Mouse (Mus musculus): Measurements from ENCODE around the gene Ss18l2. TPM values are rescaled to one million over a fixed set of nuclear protein-coding genes. Genes with fewer than 3 reads are reported as not detected.

Ss18l2 gene
- polyA plus RNA-seq, 1 experiment from 2014 or later, result 107 TPM

DNA sequence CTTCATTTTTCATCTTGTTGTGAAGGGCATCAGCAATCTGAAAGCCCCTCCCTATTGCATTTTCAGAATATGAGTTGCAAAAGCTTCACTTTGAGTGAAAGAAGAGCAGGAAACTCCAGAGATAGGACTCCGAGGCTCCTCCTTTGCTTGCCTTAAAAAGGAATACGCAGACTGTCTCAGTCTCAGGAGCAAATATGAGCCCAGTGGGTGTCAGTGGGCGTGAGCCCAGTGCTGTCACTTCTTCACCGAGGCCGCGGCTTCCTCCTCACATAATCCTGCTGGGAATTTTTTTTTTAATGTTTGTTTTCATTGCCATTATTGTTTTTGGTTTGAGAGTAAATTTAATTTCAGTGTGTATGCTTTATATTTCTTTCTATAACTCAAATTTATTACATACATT, 30.4 kb downstream of the Ss18l2 start:
- ATAC-seq (ENCODE audit: low FRiP score, low read depth), result no peak
- Histone ChIP-seq H3K4me1 (no peaks in the 10 kb centered on the region), H3K4me2 (replicated peaks) (no peak overlapping the region), H3K9ac (replicated peaks) (no peak overlapping the region), H3K4me3 (no peak overlapping the region), H3K36me3 (peaks cover 46% of the 10 kb centered on the region), H3K27me3 (no peaks in the 10 kb centered on the region), H3K27ac (replicated peaks) (no peak overlapping the region), H3K9me3 (no peaks in the 10 kb centered on the region)
- 88% methylated on average over 6 of the region's 6 CpGs for WGBS

DNA sequence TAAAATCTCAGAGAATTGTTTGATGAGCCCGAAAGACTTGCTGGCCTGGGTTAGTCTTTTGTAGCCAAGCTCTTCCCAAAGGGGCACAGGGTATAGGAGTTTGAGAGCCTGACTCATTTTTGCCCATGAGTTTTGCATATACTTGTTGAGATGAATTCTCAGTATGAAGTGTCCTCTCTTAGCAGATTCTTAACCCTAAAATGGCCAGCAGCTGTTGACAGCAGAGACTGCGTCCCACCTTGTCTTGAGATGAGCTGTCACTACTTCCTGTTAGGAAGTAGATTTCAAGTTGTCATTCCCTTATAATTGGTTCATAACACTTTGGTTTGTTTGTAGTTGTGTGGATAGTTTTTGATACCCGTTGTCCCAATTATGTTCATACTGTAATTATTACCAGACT, 31.0 kb downstream of the Ss18l2 start:
- no peak overlapping the region for H3K9ac ChIP-seq (replicated peaks)
- H3K27me3 ChIP-seq, result no peaks in the 10 kb centered on the region
- ATAC-seq (ENCODE audit: low FRiP score, low read depth), result no peak
- H3K4me3 ChIP-seq, result no peak overlapping the region
- peaks cover 51% of the 10 kb centered on the region for H3K36me3 ChIP-seq
- H3K4me2 ChIP-seq (replicated peaks), result no peak overlapping the region
- H3K9me3 ChIP-seq, result no peaks in the 10 kb centered on the region
- no peak overlapping the region for H3K27ac ChIP-seq (replicated peaks)
- 96% methylated on average over 3 of the region's 3 CpGs for WGBS
- no peaks in the 10 kb centered on the region for H3K4me1 ChIP-seq

DNA sequence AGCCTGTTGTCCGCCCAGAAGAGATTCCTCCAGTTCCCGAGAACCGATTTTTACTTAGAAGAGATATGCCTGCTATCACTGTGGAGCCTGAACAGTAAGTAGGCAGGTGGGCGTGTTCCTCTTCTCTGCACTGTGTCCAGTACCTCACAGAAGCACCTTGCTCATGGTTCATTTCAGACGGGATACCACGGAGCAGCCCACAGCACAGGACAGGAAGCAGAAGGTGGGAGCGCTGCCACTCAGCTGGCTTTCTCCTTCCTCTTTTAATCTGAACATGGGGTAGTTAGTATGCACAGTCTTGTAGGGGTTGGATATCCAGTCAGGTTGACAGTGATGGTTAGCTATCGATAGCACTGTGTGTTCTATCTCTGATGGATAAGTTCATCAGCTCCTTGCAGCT, 33.9 kb downstream of the Ss18l2 start:
- H3K27ac ChIP-seq (replicated peaks), result no peak overlapping the region
- H3K27me3 ChIP-seq, result no peaks in the 10 kb centered on the region
- H3K4me1 ChIP-seq, result no peaks in the 10 kb centered on the region
- H3K9ac ChIP-seq (replicated peaks), result no peak overlapping the region
- no peaks in the 10 kb centered on the region for H3K9me3 ChIP-seq
- ATAC-seq (ENCODE audit: low FRiP score, low read depth), result no peak
- WGBS, result 94% methylated on average over 8 of the region's 8 CpGs
- no peak overlapping the region for H3K4me3 ChIP-seq
- H3K36me3 ChIP-seq, result peaks cover 80% of the 10 kb centered on the region
- H3K4me2 ChIP-seq (replicated peaks), result no peak overlapping the region

DNA sequence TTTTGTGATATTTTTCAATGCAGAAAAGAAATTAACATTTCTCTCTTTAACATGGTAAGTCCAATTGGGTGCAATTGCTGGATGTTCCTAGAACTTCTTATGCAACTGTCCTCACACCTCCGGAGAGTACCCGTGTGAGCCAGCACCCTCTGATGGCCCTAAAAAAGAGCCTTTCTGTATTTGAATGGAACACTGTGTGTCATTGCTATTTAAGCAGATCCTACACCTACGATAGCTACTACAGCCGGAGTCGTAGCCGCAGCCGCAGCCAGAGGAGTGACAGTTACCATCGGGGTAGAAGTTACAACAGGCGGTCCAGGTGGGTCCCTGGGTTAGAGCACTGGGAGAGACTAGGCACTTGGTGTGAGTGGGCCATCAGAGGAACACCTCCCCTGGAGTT, 42.6 kb downstream of the Ss18l2 start:
- peaks cover 86% of the 10 kb centered on the region for H3K36me3 ChIP-seq
- 94% methylated on average over 9 of the region's 9 CpGs for WGBS

DNA sequence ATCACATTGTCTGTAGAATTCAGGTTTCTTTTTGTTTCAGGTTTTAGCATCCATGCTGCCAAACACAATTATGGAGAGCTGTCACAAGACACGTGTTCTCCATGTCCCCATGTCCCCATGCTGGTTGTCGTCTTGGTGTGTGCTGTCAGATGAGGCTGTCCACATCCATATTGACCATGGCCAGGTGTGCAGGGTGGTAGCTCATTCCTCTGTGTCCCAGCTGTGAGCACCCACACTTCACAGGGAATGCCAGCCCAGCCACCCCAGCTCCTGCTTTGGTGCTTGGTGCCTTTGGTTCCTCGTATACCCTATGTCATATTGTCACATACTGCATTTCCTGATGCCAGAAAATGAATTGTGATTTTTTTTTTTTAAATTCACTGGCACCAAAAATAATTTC, 44.5 kb downstream of the Ss18l2 start:
- no peaks in the 10 kb centered on the region for H3K9me3 ChIP-seq
- H3K36me3 ChIP-seq, result peaks cover 68% of the 10 kb centered on the region
- H3K4me1 ChIP-seq, result peaks cover 12% of the 10 kb centered on the region
- H3K27ac ChIP-seq (replicated peaks), result no peak overlapping the region
- H3K4me3 ChIP-seq, result no peak overlapping the region
- no peak overlapping the region for H3K9ac ChIP-seq (replicated peaks)
- no peak overlapping the region for H3K4me2 ChIP-seq (replicated peaks)
- ATAC-seq (ENCODE audit: low FRiP score, low read depth), result no peak
- 92% methylated on average over 3 of the region's 3 CpGs for WGBS
- no peaks in the 10 kb centered on the region for H3K27me3 ChIP-seq

More for the DNA sequence above, 42.6 kb downstream of the Ss18l2 start:
- H3K27me3 ChIP-seq, result no peaks in the 10 kb centered on the region
- no peak overlapping the region for H3K27ac ChIP-seq (replicated peaks)
- peaks cover under 1% of the 10 kb centered on the region; the same call in 1 of the 2 replicates for H3K4me1 ChIP-seq
- no peak overlapping the region for H3K4me2 ChIP-seq (replicated peaks)
- no peak overlapping the region for H3K9ac ChIP-seq (replicated peaks)
- no peaks in the 10 kb centered on the region for H3K9me3 ChIP-seq
- H3K4me3 ChIP-seq, result no peak overlapping the region
- no peak for ATAC-seq (ENCODE audit: low FRiP score, low read depth)

DNA sequence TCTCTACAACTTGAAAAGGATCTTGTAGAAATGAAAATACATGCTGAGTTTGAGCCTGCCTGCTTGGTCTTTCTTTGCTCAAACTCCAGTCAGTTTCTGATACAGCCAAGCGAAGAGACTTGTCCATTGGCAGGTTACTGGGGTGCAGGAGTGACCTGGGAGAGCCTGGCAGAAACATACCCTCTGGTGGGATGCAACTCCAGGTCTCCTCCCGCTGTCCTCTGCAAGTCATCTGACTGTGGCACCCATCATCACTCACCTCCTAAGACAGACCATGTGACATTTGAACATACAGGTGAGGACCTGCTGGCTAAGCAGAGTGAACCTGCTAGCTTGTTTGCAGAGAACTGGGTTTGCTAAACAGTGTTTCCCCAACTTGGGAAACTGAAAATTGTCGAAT, 46.7 kb downstream of the Ss18l2 start:
- Histone ChIP-seq H3K27ac (replicated peaks) (no peak overlapping the region), H3K9me3 (no peaks in the 10 kb centered on the region), H3K4me3 (no peak overlapping the region), H3K4me2 (replicated peaks) (no peak overlapping the region), H3K27me3 (no peaks in the 10 kb centered on the region), H3K36me3 (peaks cover 46% of the 10 kb centered on the region), H3K4me1 (peaks cover 28% of the 10 kb centered on the region), H3K9ac (replicated peaks) (no peak overlapping the region)
- no peak for ATAC-seq (ENCODE audit: low FRiP score, low read depth)
- 87% methylated on average over 3 of the region's 3 CpGs for whole genome bisulfite sequencing

DNA sequence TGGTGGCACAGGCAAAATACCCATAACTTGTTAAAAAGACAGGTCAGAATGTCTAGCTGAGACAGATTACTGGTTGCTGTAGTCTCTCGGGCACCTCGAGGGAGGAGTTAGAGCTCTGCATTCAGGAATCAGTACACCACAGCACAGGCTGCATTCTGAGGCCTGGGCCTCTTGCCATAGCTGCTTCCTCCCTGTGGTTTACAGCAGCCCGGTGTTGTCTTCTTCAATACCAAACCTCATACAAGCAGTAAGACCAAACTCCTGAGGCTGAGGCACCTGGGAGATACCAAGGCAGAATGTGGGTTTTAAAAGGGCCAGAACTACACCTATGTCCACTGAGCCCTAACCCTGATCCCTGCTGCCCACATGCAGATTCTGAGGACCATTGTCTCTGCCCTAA, 47.3 kb downstream of the Ss18l2 start:
- H3K4me3 ChIP-seq, result no peak overlapping the region
- H3K9ac ChIP-seq (replicated peaks), result no peak overlapping the region
- H3K27ac ChIP-seq (replicated peaks), result no peak overlapping the region
- H3K36me3 ChIP-seq, result peaks cover 42% of the 10 kb centered on the region
- H3K9me3 ChIP-seq, result no peaks in the 10 kb centered on the region
- no peak overlapping the region; the same call in 1 of the 2 replicates for H3K4me2 ChIP-seq (replicated peaks)
- ATAC-seq (ENCODE audit: low FRiP score, low read depth), result no peak
- peaks cover 32% of the 10 kb centered on the region for H3K4me1 ChIP-seq
- H3K27me3 ChIP-seq, result no peaks in the 10 kb centered on the region
- WGBS, result 72% methylated on average over 3 of the region's 3 CpGs

DNA sequence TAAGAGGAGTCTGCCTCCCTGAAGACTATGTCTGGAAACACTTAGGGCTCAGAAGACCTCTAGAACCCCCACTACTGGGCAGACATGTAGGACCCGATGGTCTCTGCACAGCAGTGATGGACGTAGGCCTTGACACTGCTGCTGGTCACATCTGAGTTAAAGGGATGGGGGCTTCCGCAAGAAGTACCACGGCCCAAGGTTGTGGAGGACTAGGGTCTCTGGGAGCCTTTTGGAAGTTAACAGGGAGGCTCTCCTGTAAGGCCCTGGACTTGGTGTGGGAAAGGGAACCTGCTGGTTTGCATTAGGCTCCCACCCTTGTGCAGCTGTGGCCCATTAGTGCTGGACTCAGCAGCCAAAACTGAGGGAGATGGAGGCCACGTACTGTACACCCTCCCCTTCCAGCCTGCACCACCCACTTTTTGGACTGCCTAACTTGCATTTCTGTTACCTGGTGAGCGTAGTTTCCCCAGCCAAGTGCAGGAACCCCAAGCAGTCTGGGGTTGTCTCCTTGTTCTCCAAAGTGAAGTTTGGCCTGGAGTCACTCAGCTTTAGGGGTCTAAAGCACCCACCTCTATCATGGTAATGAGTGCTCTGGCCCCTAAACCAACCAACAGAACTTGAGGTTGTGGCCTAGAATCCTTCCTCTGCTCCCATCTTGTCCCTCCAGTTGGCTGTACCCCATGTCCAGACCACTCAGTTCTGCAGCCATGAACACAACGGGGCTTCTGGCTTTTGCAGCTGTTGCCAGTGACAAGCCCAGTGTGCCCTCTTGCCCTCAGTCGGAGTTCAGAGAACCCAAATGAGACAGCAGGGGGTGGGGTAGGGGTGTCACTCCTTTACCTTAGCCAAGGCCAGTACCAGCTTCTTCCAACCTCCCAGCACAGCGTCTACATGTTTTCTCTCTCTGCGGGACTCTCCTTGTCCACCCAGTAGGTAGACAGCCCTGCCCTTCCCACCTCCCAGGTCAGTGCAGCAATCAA, 48.0 kb downstream of the Ss18l2 start:
- no peak overlapping the region for H3K27ac ChIP-seq (replicated peaks)
- 62% methylated on average over 10 of the region's 10 CpGs for WGBS

DNA sequence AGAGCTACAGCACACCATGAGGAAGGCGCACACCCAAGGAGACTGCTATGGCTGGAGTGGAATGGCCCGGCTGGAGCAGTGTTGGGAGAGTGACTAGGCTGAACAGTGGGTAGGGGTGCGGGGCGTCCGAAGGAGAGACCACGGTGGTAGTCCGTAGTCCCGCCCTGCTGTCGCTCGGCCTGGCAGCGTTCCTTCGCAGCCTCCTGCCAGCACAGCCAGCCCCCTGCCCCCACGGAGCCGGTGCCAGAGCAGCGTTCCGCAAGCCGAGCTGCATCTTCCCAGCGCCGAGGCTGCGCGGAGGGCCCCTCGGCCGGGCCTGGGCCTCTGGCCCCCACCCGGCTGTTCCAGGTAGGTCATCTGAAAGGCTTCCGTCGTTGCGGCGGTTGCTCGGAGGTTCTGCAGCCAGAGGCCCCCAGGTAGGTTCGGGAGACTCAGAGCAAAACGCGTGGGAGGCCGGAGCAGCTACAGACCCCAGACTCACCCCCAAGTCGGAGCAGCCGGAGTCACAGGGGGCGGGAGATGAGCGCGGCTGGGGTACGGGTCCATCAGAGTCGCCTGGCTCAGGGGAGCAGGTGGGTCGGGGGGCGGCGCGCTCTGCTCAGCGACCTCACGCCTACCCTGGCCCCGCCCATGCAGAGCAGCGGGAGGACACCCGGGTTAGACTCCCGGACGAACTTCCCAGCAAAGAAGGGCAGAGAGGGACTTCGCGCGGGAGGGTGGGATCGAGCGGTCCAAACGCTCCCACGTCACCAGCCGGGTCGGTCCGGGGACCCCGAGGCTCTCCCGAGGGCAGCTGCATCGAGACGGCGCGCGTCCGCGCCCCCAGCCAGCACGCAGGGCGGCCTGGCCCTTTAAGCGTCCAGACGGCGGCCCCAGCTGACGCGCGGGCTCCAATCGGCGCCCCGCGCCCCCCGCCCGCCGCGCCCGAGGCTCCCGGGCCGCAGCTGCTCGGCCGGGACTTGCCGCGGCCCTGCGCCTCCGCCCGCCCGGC, 49.3 kb downstream of the Ss18l2 start, which contains the start of gene Zfp651:
Gene Zfp651 (plus strand): TSS at position 240 of the 991 bp plus-strand sequence.
- Histone ChIP-seq H3K4me2 (replicated peaks) (peak within 1 kb of the TSS; percentile 90), H3K27me3 (no peaks in the 10 kb centered on the region), H3K9me3 (no peaks in the 10 kb centered on the region), H3K4me1 (peaks cover 32% of the 10 kb centered on the region), H3K36me3 (peaks cover 46% of the 10 kb centered on the region), H3K4me3 (peak within 1 kb of the TSS; percentile 85), H3K9ac (replicated peaks) (peak within 1 kb of the TSS; percentile 84), H3K27ac (replicated peaks) (peak within 1 kb of the TSS; percentile 90)
- ATAC-seq (ENCODE audit: low FRiP score, low read depth), result peak; percentile 84
- under 1% methylated on average over 89 of the region's 97 CpGs for WGBS

More for the DNA sequence above, 48.0 kb downstream of the Ss18l2 start:
- H3K27me3 ChIP-seq, result no peaks in the 10 kb centered on the region
- peak overlapping the region; percentile 90 for H3K4me2 ChIP-seq (replicated peaks)
- peak overlapping the region; percentile 84; the same call in 1 of the 2 replicates for H3K9ac ChIP-seq (replicated peaks)
- H3K4me1 ChIP-seq, result peaks cover 32% of the 10 kb centered on the region
- H3K9me3 ChIP-seq, result no peaks in the 10 kb centered on the region
- H3K4me3 ChIP-seq, result peak overlapping the region; percentile 85
- ATAC-seq (ENCODE audit: low FRiP score, low read depth), result no peak
- peaks cover 44% of the 10 kb centered on the region for H3K36me3 ChIP-seq

DNA sequence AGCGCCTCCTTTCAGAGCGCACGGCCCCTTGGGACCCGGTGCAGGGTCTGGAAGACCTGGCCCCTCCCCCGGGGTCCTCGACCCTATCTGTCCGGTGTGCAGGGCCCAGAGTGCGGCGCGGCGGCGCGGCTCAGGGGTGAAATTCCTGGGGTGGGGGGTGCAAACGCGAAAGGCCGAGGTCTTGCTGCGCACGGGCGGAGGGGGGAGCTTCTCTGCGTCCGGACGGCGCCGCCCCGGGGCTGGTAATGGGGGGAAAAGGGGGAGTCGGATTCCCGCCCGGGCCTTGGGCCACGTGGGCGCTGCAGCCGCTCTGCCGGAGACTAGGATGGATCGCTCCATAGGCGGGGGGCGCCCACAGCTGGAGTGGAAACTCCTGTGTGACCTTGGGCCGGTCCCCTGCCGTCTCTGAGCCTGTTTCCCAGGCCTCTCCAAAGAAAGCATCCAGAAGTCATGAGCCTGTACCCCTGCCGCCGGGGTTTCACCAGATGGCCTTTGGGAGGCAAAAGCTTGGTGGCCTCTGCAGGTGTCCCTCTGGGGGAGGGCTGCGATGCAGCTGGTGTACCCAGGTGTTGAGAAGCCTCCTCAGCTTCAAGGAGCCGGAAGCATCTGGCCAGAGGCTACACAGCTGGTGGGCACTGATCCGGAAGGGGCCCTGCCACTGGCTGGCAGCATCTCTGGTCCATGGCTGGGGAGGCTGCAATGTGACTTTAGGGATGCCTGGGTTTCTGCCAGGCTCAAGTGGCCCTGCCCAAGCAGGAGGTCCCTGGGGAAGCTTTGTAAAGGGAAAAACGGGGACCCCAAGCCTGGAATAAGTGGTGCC, 50.4 kb downstream of the Ss18l2 start:
- peak overlapping the region; percentile 90 for H3K27ac ChIP-seq (replicated peaks)

DNA sequence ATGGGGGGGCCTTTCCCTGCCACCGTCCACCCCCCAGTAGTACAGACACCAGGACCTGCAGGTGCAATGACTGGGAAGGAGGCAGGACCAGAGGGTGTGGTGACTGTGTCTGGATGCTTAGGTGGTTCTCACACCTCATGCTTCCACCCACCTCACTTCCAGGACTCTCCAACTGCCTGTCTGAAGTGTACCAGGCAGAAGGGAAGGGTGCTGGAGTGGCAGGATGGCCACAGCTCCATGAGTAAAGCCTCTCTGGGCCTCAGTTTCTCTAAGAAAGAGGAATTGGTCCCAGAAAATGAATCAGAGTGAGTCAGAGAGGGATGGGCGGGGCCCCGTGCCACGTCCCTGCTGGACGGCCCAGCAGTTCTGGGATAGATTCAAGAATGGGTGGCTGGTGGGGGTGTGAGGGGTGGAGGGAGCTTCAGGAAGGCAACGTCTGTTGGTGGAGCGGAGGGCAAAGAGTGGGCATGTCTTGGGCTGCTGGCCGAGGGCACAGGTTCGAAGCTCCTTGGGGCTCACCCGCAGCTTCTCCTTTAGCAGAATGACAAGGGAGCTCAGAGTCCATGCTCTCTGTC, 51.0 kb downstream of the Ss18l2 start:
- Histone ChIP-seq H3K4me1 (peaks cover 32% of the 10 kb centered on the region), H3K9me3 (no peaks in the 10 kb centered on the region), H3K4me2 (replicated peaks) (peak overlapping the region; percentile 90), H3K4me3 (peak overlapping the region; percentile 85), H3K9ac (replicated peaks) (peak overlapping the region; percentile 84), H3K36me3 (peaks cover 45% of the 10 kb centered on the region), H3K27ac (replicated peaks) (peak overlapping the region; percentile 90), H3K27me3 (no peaks in the 10 kb centered on the region)
- no peak for ATAC-seq (ENCODE audit: low FRiP score, low read depth)
- WGBS, result 62% methylated on average over 10 of the region's 10 CpGs

More for the DNA sequence above, 50.4 kb downstream of the Ss18l2 start:
- Histone ChIP-seq H3K4me1 (peaks cover 32% of the 10 kb centered on the region), H3K27me3 (no peaks in the 10 kb centered on the region), H3K9me3 (no peaks in the 10 kb centered on the region), H3K9ac (replicated peaks) (peak overlapping the region; percentile 84), H3K36me3 (peaks cover 46% of the 10 kb centered on the region), H3K4me2 (replicated peaks) (peak overlapping the region; percentile 90), H3K4me3 (peak overlapping the region; percentile 85)
- peak; percentile 74 for ATAC-seq (ENCODE audit: low FRiP score, low read depth)
- WGBS, result 1% methylated on average over 43 of the region's 43 CpGs

All from midbrain, embryonic 12.5 days (tissue).